In genomic region chr15:60853231-60853999, GRCm38 (mm10) we compare ENCODE assay signal across 8 mouse cellular contexts. TPM values are rescaled to one million over a fixed set of nuclear protein-coding genes. Genes with fewer than 3 reads are reported as not detected.
DNase-seq lines count a peak whose midpoint lies in the region; ATAC-seq and TF ChIP-seq lines count a peak whose summit lies in the region.

Gene Fam84b, minus strand, starts transcription at chr15:60853778.

- peak; percentile 29 for DNase-seq in MEL-GATA-1-ER (ENCODE audit: extremely low read depth, low read depth)
- DNase-seq in adrenal gland, adult (ENCODE audit: inconsistent age in 2 of 2, low spot score in 1 of 2) = peak; percentile 45 to 81
- DNase-seq in hindbrain, embryonic 11.5 days (ENCODE audit: low spot score) = peak; percentile 26
- peak; percentile 36 for DNase-seq in limb, embryonic 14.5 days (ENCODE audit: low spot score)
- no peak for DNase-seq in right cerebral cortex, postnatal 25 days
- no peak for DNase-seq in right cerebral cortex, adult 18-20 months

- 40% methylated on average over 17 of the region's 17 CpGs for WGBS in hindbrain, embryonic 11.5 days
- 14% methylated on average over 17 of the region's 17 CpGs for WGBS in limb, embryonic 14.5 days
- 31% methylated on average over 17 of the region's 17 CpGs for WGBS in midbrain, embryonic 15.5 days

- H3K27me3 ChIP-seq in hindbrain, embryonic 11.5 days (ENCODE audit: control insufficient read depth, insufficient read depth, low read length) = no peaks in the 10 kb centered on the region
- H3K27me3 ChIP-seq in limb, embryonic 14.5 days (ENCODE audit: control insufficient read depth, insufficient read depth, low read length) = no peaks in the 10 kb centered on the region
- H3K27me3 ChIP-seq in midbrain, embryonic 15.5 days (replicated peaks) = no peaks in the 10 kb centered on the region

- no peaks in the 10 kb centered on the region for H3K36me3 ChIP-seq in hindbrain, embryonic 11.5 days (ENCODE audit: control insufficient read depth, insufficient read depth, low read length)
- no peaks in the 10 kb centered on the region for H3K36me3 ChIP-seq in limb, embryonic 14.5 days (ENCODE audit: control insufficient read depth, insufficient read depth, low read length)
- no peaks in the 10 kb centered on the region for H3K36me3 ChIP-seq in midbrain, embryonic 15.5 days (replicated peaks)

- no peaks in the 10 kb centered on the region for H3K4me1 ChIP-seq in hindbrain, embryonic 11.5 days (replicated peaks; ENCODE audit: control insufficient read depth, insufficient read depth, low read length)
- H3K4me1 ChIP-seq in limb, embryonic 14.5 days (ENCODE audit: control insufficient read depth, insufficient read depth, low read length) = peaks cover 17% of the 10 kb centered on the region
- H3K4me1 ChIP-seq in midbrain, embryonic 15.5 days = peaks cover 6% of the 10 kb centered on the region; the same call in 1 of the 2 replicates

- no peak within 1 kb of the TSS for H3K27ac ChIP-seq in hindbrain, embryonic 11.5 days (ENCODE audit: low read depth, low read length)
- peak within 1 kb of the TSS; percentile 67 for H3K27ac ChIP-seq in limb, embryonic 14.5 days (replicated peaks; ENCODE audit: low read depth, low read length)
- H3K27ac ChIP-seq in midbrain, embryonic 15.5 days = no peak within 1 kb of the TSS

- peak; percentile 85 for ATAC-seq in erythroblast, adult 5-6 weeks (replicated peaks; ENCODE audit: low FRiP score, poor library complexity, severe bottlenecking)
- no peak for ATAC-seq in hindbrain, embryonic 11.5 days (ENCODE audit: low FRiP score)
- peak; percentile 66 for ATAC-seq in limb, embryonic 14.5 days (ENCODE audit: low FRiP score, low read depth)
- peak; percentile 82 for ATAC-seq in midbrain, embryonic 15.5 days (replicated peaks)

- no peak within 1 kb of the TSS for H3K9ac ChIP-seq in hindbrain, embryonic 11.5 days (ENCODE audit: low read depth, low read length)
- H3K9ac ChIP-seq in limb, embryonic 14.5 days (ENCODE audit: low read depth, low read length, severe bottlenecking) = no peak within 1 kb of the TSS
- no peak within 1 kb of the TSS for H3K9ac ChIP-seq in midbrain, embryonic 15.5 days

- H3K4me3 ChIP-seq in hindbrain, embryonic 11.5 days (ENCODE audit: low read depth, low read length) = no peak within 1 kb of the TSS
- no peak within 1 kb of the TSS for H3K4me3 ChIP-seq in limb, embryonic 14.5 days (replicated peaks; ENCODE audit: low read length)
- H3K4me3 ChIP-seq in midbrain, embryonic 15.5 days = no peak within 1 kb of the TSS

- no peak for TF ChIP-seq POLR2A in limb, embryonic 14.5 days (IDR thresholded peaks at IDR 0.05; ENCODE audit: borderline replicate concordance, extremely low read depth, insufficient read depth, insufficient read length)

- H3K9me3 ChIP-seq in hindbrain, embryonic 11.5 days (ENCODE audit: control insufficient read depth, low read length) = no peaks in the 10 kb centered on the region
- H3K9me3 ChIP-seq in limb, embryonic 14.5 days (ENCODE audit: control insufficient read depth, low read length) = no peaks in the 10 kb centered on the region
- H3K9me3 ChIP-seq in midbrain, embryonic 15.5 days = no peaks in the 10 kb centered on the region

- H3K4me2 ChIP-seq in hindbrain, embryonic 11.5 days (replicated peaks; ENCODE audit: low read depth, low read length) = no peak within 1 kb of the TSS
- peak within 1 kb of the TSS; percentile 34 for H3K4me2 ChIP-seq in limb, embryonic 14.5 days (replicated peaks; ENCODE audit: low read depth, low read length, severe bottlenecking)
- no peak within 1 kb of the TSS for H3K4me2 ChIP-seq in midbrain, embryonic 15.5 days

RNA-seq across cellular contexts. Expression of gene Fam84b, which starts in this region (rescaled TPM):
- total RNA-seq in erythroblast, adult 5-6 weeks (2015; ENCODE audit: low replicate concordance) = 1.3 and 1.5 TPM in 2 replicates
- total RNA-seq in erythroblast, adult 5-6 weeks (2017; ENCODE audit: low replicate concordance) = 1.1 TPM in 2 replicates
- polyA plus RNA-seq in hindbrain, embryonic 11.5 days (2014; fragmentation: Nextera tagmentation; extraction: Ambion mirVana) = 11.8 and 15.8 TPM in 2 replicates
- polyA plus RNA-seq in limb, embryonic 14.5 days (2012; rRNA removed) = 5.4 and 6.0 TPM in 2 replicates
- 9.7 and 10.2 TPM in 2 replicates for polyA plus RNA-seq in limb, embryonic 14.5 days (2014; fragmentation: Nextera tagmentation; extraction: Ambion mirVana)
- 7.5 and 9.5 TPM in 2 replicates for polyA plus RNA-seq in midbrain, embryonic 15.5 days (2015; fragmentation: Nextera tagmentation; extraction: Ambion mirVana)

Comparison
In these comparisons a context has a peak if more than half of its experiments do, and no peak if none do; other contexts are left out.
1. DNase-seq: peak in MEL-GATA-1-ER (single experiment), adrenal gland, adult (2 of 2), hindbrain, embryonic 11.5 days (single experiment) and limb, embryonic 14.5 days (single experiment); none in right cerebral cortex, postnatal 25 days (single experiment) and right cerebral cortex, adult 18-20 months (single experiment).